12 mouse cellular contexts compared by ENCODE assay signal in the genomic region with DNA sequence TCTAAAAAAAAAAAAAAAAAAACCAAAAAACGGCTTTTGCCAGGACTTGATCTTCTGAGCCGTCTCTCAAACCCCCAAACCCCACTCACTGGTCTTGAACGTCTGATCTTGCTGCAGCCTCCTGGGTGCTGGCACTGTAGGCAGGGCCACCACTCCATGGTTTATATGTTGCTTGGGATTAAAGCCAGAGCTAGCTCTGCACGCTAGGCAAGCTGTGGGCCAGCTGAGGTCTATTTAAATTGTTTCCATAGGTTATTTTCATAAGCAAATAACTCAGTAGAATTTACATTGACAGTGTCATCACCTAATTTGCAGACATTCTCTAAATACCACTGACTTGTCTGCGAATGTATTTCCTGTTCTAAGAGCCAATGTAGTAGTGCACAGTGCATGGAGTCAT.
"Had no signal": no experiment of that assay in that cellular context is flagged by ENCODE, and none has a peak within 500 bp of the region (broad histone marks: within the 10 kb centered on the region; RNA-seq: fewer than 3 reads in every experiment).

No protein-coding gene starts in this region.

- H3K27me3 ChIP-seq: limb, embryonic 15.5 days; stomach, embryonic 15.5 days had no signal

- H3K4me3 ChIP-seq: limb, embryonic 15.5 days; liver, embryonic 12.5 days; midbrain, embryonic 12.5 days; neural tube, embryonic 13.5 days; stomach, embryonic 15.5 days had no signal

- H3K9ac ChIP-seq: limb, embryonic 15.5 days; liver, embryonic 12.5 days; midbrain, embryonic 12.5 days; neural tube, embryonic 13.5 days; stomach, embryonic 15.5 days had no signal

- H3K9me3 ChIP-seq: limb, embryonic 15.5 days; liver, embryonic 12.5 days; midbrain, embryonic 12.5 days; neural tube, embryonic 13.5 days; stomach, embryonic 15.5 days had no signal

- DNase-seq: right cerebral cortex, postnatal 14 days; thymus, adult 2 months; thymus, postnatal 25 days had no signal

- H3K4me2 ChIP-seq: limb, embryonic 15.5 days; liver, embryonic 12.5 days; midbrain, embryonic 12.5 days; neural tube, embryonic 13.5 days; stomach, embryonic 15.5 days had no signal

- H3K4me1 ChIP-seq: stomach, embryonic 15.5 days had no signal

- ATAC-seq: intestine, embryonic 16.5 days; liver, embryonic 12.5 days; lung, postnatal 0 days; midbrain, embryonic 16.5 days had no signal

- H3K36me3 ChIP-seq: limb, embryonic 15.5 days; liver, embryonic 12.5 days; midbrain, embryonic 12.5 days; neural tube, embryonic 13.5 days; stomach, embryonic 15.5 days had no signal

- H3K27ac ChIP-seq: kidney, postnatal 0 days; limb, embryonic 15.5 days; liver, embryonic 12.5 days; midbrain, embryonic 12.5 days; neural tube, embryonic 13.5 days; stomach, embryonic 15.5 days had no signal
